Mouse (Mus musculus): ENCODE measurements around the gene Snw1. TPM values are rescaled to one million over a fixed set of nuclear protein-coding genes. Genes with fewer than 3 reads are reported as not detected.

Snw1 gene
- total and polyA plus RNA-seq, 2 experiments: 4.3 to 34.8 TPM

DNA sequence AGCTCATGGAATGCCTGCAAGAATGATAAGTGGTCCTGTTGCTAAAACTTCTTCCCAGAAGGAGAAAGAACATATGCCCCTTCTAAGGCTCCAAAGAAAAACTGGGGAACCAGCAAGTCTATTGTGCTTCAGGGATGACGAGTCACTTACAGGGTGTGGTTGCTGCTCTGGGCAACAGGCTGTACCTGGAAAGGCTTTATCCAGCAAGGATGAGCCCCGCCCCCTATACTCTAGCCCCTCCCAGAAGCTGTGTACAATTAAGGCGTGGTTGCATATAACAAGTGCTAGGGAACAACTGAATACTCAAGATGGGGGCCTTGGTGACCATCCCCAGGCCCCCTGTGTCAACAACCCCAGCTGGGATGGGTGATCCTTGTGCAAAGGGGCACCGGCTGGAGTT lies 63.0 kb downstream of the Snw1 start:
- H3K27me3 ChIP-seq (ENCODE audit: control insufficient read depth, insufficient read depth, low read length): no peaks in the 10 kb centered on the region
- no peaks in the 10 kb centered on the region for H3K36me3 ChIP-seq (ENCODE audit: control insufficient read depth, insufficient read depth, low read length)
- H3K4me1 ChIP-seq (ENCODE audit: control insufficient read depth, insufficient read depth, low read length): 0 out of 2 replicates have a peak, but pooled peaks cover 7% of the 10 kb centered on the region
- TF ChIP-seq CTCF (IDR thresholded peaks at IDR 0.05; ENCODE audit: low read depth, low read length) (no peak), POLR2A (IDR thresholded peaks at IDR 0.05; ENCODE audit: extremely low read depth, insufficient read depth, low read length) (no peak)
- 89% methylated on average over 4 of the region's 4 CpGs for WGBS
- no peak for DNase-seq (ENCODE audit: extremely low read depth, low read depth, low spot score)
- H3K79me2 ChIP-seq (ENCODE audit: control insufficient read depth, insufficient read depth, low read length): no peaks in the 10 kb centered on the region
- H3K27ac ChIP-seq (replicated peaks; ENCODE audit: insufficient read depth, low read depth, low read length): 0 out of 2 replicates have a peak overlapping the region, but pooled peaks have one; percentile 14
- no peak overlapping the region for H3K4me3 ChIP-seq (ENCODE audit: insufficient read depth, low read depth, low read length)
- H3K9ac ChIP-seq (ENCODE audit: low read depth, low read length): no peak overlapping the region

DNA sequence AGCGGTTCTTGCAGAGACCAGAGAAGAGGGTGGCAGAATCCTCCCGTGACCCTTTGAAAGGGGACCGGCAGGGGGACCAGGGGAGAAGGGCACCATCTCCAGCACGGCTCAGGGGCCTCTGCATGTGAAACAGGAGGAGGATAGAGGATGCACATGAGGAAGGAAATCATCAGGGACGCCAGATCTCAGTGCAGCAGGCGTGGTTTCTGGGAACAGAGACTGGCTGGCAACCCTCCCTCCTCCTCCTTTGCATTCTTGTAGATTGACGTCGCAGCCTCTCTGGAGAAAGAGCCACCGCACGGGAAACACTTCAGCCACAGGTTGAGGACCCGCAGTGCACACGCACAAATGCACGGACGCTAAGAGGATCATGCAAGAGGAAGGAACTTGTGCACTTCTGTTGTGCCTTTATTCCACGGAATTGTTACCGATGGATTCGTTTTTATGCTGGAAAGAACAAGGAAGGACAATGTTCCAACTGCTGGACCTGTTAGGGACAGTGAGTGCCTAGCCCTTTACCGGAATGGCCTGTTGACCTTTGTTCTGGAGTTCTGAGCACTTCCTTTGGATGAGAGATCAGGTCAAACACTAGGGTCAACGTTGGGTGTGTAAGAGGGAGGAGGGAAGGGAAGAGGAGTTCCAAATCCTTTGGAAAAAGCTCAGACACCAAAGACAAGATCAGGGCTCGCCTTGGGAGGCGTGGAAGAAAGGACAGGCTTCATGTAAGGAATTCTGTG lies 64.0 kb downstream of the Snw1 start:
- TF ChIP-seq CTCF (IDR thresholded peaks at IDR 0.05; ENCODE audit: low read depth, low read length): no peak
- TF ChIP-seq POLR2A (IDR thresholded peaks at IDR 0.05; ENCODE audit: extremely low read depth, insufficient read depth, low read length): no peak
- no peak overlapping the region for H3K9ac ChIP-seq (ENCODE audit: low read depth, low read length)
- no peaks in the 10 kb centered on the region for H3K79me2 ChIP-seq (ENCODE audit: control insufficient read depth, insufficient read depth, low read length)
- WGBS: 47% methylated on average over 21 of the region's 21 CpGs
- no peak overlapping the region; the same call in 1 of the 2 replicates for H3K4me3 ChIP-seq (ENCODE audit: insufficient read depth, low read depth, low read length)
- DNase-seq (ENCODE audit: extremely low read depth, low read depth, low spot score): peak; percentile 81
- no peaks in the 10 kb centered on the region for H3K27me3 ChIP-seq (ENCODE audit: control insufficient read depth, insufficient read depth, low read length)
- H3K4me1 ChIP-seq (ENCODE audit: control insufficient read depth, insufficient read depth, low read length): 0 out of 2 replicates have a peak, but pooled peaks cover 7% of the 10 kb centered on the region
- no peaks in the 10 kb centered on the region for H3K36me3 ChIP-seq (ENCODE audit: control insufficient read depth, insufficient read depth, low read length)
- H3K27ac ChIP-seq (replicated peaks; ENCODE audit: insufficient read depth, low read depth, low read length): peak overlapping the region; percentile 39

DNA sequence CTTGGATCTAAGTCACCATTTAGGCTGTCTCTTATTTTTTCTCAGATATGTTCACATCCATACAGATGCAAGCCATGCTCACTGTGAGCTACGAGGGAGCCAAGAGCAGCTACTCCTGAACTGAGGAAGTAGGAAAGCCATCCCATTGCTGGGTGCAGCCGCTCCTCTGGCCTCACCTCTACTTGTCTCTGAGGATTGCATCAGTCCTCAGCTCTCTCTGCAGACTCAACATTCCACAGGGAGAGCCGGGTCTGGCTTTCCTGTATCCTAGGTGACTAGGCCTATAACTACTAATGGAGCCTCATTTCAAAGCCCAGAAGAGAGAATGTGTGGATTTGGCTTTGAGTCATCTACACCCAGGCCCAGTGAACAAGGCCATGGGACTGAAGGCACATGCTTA lies 66.4 kb downstream of the Snw1 start:
- Histone ChIP-seq H3K27me3 (ENCODE audit: control insufficient read depth, insufficient read depth, low read length) (no peaks in the 10 kb centered on the region), H3K4me3 (ENCODE audit: insufficient read depth, low read depth, low read length) (no peak overlapping the region), H3K27ac (replicated peaks; ENCODE audit: insufficient read depth, low read depth, low read length) (no peak overlapping the region), H3K36me3 (ENCODE audit: control insufficient read depth, insufficient read depth, low read length) (no peaks in the 10 kb centered on the region), H3K9ac (ENCODE audit: low read depth, low read length) (no peak overlapping the region), H3K79me2 (ENCODE audit: control insufficient read depth, insufficient read depth, low read length) (no peaks in the 10 kb centered on the region), H3K4me1 (ENCODE audit: control insufficient read depth, insufficient read depth, low read length) (0 out of 2 replicates have a peak, but pooled peaks cover 7% of the 10 kb centered on the region)
- TF ChIP-seq CTCF (IDR thresholded peaks at IDR 0.05; ENCODE audit: low read depth, low read length): no peak
- TF ChIP-seq POLR2A (IDR thresholded peaks at IDR 0.05; ENCODE audit: extremely low read depth, insufficient read depth, low read length): no peak
- DNase-seq (ENCODE audit: extremely low read depth, low read depth, low spot score): no peak
- WGBS: 76% methylated on average over 3 of the region's 3 CpGs

DNA sequence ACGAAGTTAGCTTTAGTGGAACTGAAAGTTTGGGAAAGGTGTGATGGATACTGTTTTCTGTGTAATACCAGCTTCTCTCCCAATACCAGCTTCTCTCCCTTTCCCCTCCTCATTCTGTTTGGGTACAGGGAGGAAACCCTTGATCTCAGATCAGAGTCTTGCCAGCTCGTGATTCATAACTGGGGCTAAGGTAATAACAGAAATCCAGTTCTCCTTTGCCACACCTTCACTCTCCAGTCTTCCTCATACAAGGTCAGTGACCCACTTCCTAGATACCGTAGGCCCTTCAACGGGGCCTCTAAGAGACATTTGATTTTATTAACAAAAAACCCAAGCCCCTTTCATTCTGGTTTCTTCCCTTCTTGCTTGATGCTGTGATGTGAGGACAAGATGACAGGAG lies 66.9 kb downstream of the Snw1 start:
- no peak overlapping the region for H3K27ac ChIP-seq (replicated peaks; ENCODE audit: insufficient read depth, low read depth, low read length)
- 88% methylated on average over 4 of the region's 4 CpGs for WGBS
- DNase-seq (ENCODE audit: extremely low read depth, low read depth, low spot score): no peak

DNA sequence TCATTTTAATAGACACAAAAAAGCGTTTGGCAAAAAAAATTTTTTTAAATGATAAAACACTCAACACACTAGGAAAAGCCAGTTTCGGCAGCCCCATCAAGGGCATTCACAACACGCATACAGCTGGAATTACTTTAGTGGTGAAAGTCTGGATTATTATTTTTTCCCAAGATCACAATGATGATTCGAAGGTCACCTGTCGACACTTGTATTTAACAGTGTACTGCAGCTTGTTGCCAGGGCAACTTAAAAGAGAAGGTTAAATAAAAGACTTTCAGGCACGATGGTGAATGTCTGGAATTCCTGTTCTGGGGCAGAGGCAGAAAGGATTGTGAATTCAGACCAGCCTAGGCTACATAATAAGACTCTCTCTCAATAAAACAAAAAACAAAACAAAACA lies 70.2 kb downstream of the Snw1 start:
- Histone ChIP-seq H3K9ac (ENCODE audit: low read depth, low read length) (no peak overlapping the region), H3K27me3 (ENCODE audit: control insufficient read depth, insufficient read depth, low read length) (no peaks in the 10 kb centered on the region), H3K4me1 (ENCODE audit: control insufficient read depth, insufficient read depth, low read length) (peaks cover 8% of the 10 kb centered on the region), H3K36me3 (ENCODE audit: control insufficient read depth, insufficient read depth, low read length) (no peaks in the 10 kb centered on the region), H3K27ac (replicated peaks; ENCODE audit: insufficient read depth, low read depth, low read length) (no peak overlapping the region), H3K4me3 (ENCODE audit: insufficient read depth, low read depth, low read length) (no peak overlapping the region), H3K79me2 (ENCODE audit: control insufficient read depth, insufficient read depth, low read length) (no peaks in the 10 kb centered on the region)
- WGBS: 74% methylated on average over 6 of the region's 6 CpGs
- DNase-seq (ENCODE audit: extremely low read depth, low read depth, low spot score): no peak
- TF ChIP-seq POLR2A (IDR thresholded peaks at IDR 0.05; ENCODE audit: extremely low read depth, insufficient read depth, low read length): no peak
- TF ChIP-seq CTCF (IDR thresholded peaks at IDR 0.05; ENCODE audit: low read depth, low read length): no peak

More for the DNA sequence above, 66.9 kb downstream of the Snw1 start:
- no peaks in the 10 kb centered on the region for H3K79me2 ChIP-seq (ENCODE audit: control insufficient read depth, insufficient read depth, low read length)
- TF ChIP-seq POLR2A (IDR thresholded peaks at IDR 0.05; ENCODE audit: extremely low read depth, insufficient read depth, low read length) (no peak), CTCF (IDR thresholded peaks at IDR 0.05; ENCODE audit: low read depth, low read length) (no peak)
- no peak overlapping the region for H3K9ac ChIP-seq (ENCODE audit: low read depth, low read length)
- H3K36me3 ChIP-seq (ENCODE audit: control insufficient read depth, insufficient read depth, low read length): no peaks in the 10 kb centered on the region
- no peak overlapping the region for H3K4me3 ChIP-seq (ENCODE audit: insufficient read depth, low read depth, low read length)
- 0 out of 2 replicates have a peak, but pooled peaks cover 7% of the 10 kb centered on the region for H3K4me1 ChIP-seq (ENCODE audit: control insufficient read depth, insufficient read depth, low read length)
- H3K27me3 ChIP-seq (ENCODE audit: control insufficient read depth, insufficient read depth, low read length): no peaks in the 10 kb centered on the region

Data from liver, adult 2 months (tissue).